Mouse (Mus musculus) limb, embryonic 13.5 days (tissue): ENCODE measurements around the gene Tha1. TPM values are rescaled to one million over a fixed set of nuclear protein-coding genes. Genes with fewer than 3 reads are reported as not detected.
"Not testable (repeated sequence)": the region's sequence is repeated elsewhere in the genome, so short reads cannot be mapped to it uniquely, and the experiment has no call there.

Experiments used
- ATAC-seq: fragments of 200-750 bp; cut with Nextera tagmentation; 2 replicates; pipeline ENCODE4 v1.8.0; 2017; ENCODE audit warnings: low read depth, moderate number of reproducible peaks, moderate TSS enrichment; ENCODE audit not compliant: low FRiP score
- H3K27ac ChIP-seq: fragments of 300-500 bp; sonication (generic); 2 replicates; pipeline ENCODE4 v1.5.1; 2015; ENCODE audit warnings: inconsistent platforms, mild to moderate bottlenecking, moderate library complexity
- H3K27me3 ChIP-seq: fragments of 300-500 bp; sonication (generic); 2 replicates; pipeline ENCODE4 v1.6.1; 2015; ENCODE audit warnings: mild to moderate bottlenecking, inconsistent platforms
- H3K36me3 ChIP-seq: fragments of 300-500 bp; sonication (generic); 2 replicates; pipeline ENCODE4 v1.6.1; 2015; ENCODE audit warnings: inconsistent platforms, mild to moderate bottlenecking, moderate library complexity
- H3K4me1 ChIP-seq: fragments of 300-500 bp; sonication (generic); 2 replicates; pipeline ENCODE4 v1.6.1; 2015; ENCODE audit warnings: inconsistent platforms
- H3K4me2 ChIP-seq: fragments of 300-500 bp; sonication (generic); replicated peaks from 2 replicates; pipeline ENCODE4 v1.6.1; 2015; ENCODE audit warnings: inconsistent platforms, mild to moderate bottlenecking, moderate library complexity
- H3K4me3 ChIP-seq: fragments of 300-500 bp; sonication (generic); 2 replicates; pipeline ENCODE4 v1.5.1; 2015; ENCODE audit warnings: moderate library complexity, mild to moderate bottlenecking, inconsistent platforms
- H3K9ac ChIP-seq: fragments of 300-500 bp; sonication (generic); 2 replicates; pipeline ENCODE4 v1.6.1; 2015; ENCODE audit warnings: mild to moderate bottlenecking, inconsistent platforms
- H3K9me3 ChIP-seq: fragments of 300-500 bp; sonication (generic); 2 replicates; pipeline ENCODE4 v1.6.1; 2016; ENCODE audit warnings: inconsistent platforms
- WGBS: fragments of 180-500 bp; shearing (Covaris S2); methylation state at CpG from one replicate; pipeline ENCODE4 v1.1.7; 2015; 5-methylcytosine and 5-hydroxymethylcytosine counted together
- polyA plus RNA-seq: library from polyadenylated mRNA; unstranded; fragments of >200 nt; fragmentation: Nextera tagmentation; extraction: Ambion mirVana; gene quantifications from 2 replicates; pipeline ENCODE4 v1.2.1, GENCODE M21; 2015

Tha1 gene
- polyA plus RNA-seq, 1 experiment from 2014 or later, result 3.6 TPM

DNA sequence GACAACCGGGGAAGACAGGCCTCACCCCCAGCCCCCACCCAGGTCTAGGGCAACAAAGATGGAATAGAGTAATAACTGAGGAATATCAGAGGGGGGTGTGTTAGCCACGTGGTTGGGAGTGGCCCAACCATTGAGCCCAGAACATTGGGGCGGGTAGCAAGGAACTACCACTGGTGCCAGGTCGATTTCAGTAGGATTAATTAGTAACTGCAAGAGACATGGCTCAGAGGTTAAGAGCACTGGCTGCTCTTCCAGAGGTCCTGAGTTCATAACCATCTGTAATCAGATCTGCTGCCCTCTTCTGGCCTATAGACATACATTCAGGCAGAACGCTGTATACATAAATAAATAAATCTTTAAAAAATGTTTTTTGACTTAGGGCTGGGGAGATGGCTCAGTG, 26.6 kb downstream of the Tha1 start:
- no peak for ATAC-seq
- WGBS, result 67% methylated on average over 5 of the region's 5 CpGs

DNA sequence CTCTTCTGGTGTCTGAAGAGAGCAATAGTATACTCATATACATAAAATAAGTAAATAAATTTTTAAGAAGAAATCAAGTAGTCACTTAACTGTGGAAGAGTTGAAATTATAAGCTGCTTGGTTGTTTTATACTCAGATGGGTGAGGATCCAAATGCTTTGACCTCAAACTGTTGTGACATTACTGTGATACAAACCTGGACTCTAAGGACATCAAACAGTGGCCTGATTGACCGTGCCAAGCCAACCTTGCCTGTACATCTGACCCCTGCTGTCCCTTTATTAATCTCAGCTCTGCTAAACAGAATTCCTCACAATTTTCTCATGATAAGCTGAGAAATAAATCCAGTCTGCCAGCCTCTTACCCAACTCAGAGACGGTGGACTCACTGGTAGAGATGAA, 27.6 kb downstream of the Tha1 start:
- Histone ChIP-seq H3K36me3 (no peaks in the 10 kb centered on the region), H3K4me1 (peaks cover 23% of the 10 kb centered on the region), H3K4me3 (no peak overlapping the region), H3K27me3 (no peaks in the 10 kb centered on the region), H3K9me3 (no peaks in the 10 kb centered on the region), H3K9ac (no peak overlapping the region), H3K4me2 (no peak overlapping the region), H3K27ac (no peak overlapping the region)
- ATAC-seq, result no peak
- 82% methylated on average over 2 of the region's 2 CpGs for WGBS

More for the DNA sequence above, 26.6 kb downstream of the Tha1 start:
- no peak overlapping the region for H3K27ac ChIP-seq
- H3K4me1 ChIP-seq, result peaks cover 28% of the 10 kb centered on the region
- H3K9ac ChIP-seq, result no peak overlapping the region
- H3K9me3 ChIP-seq, result no peaks in the 10 kb centered on the region
- no peak overlapping the region for H3K4me2 ChIP-seq
- H3K4me3 ChIP-seq, result no peak overlapping the region
- H3K36me3 ChIP-seq, result peaks cover 4% of the 10 kb centered on the region; the same call in 1 of the 2 replicates
- no peaks in the 10 kb centered on the region for H3K27me3 ChIP-seq

DNA sequence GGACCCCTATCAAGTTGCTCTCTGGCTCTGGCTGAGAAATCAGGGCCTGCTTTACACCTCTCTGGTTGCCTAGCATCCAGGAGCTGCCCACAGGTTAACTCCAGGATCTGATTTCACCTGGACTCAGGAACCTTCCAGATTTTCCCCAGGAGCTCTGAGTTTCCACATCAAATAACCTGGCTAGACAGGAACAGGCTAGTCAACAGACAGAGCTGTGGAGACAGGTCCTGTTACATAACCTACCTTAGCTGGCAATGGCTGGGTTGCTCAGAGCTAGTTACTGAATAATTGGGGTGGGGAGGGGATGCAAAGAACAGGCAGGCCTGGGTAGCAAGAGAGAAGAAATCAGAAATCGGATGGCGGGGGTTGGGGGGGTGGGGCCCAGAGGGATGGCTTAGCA, 28.3 kb downstream of the Tha1 start:
- H3K4me3 ChIP-seq, result no peak overlapping the region
- no peaks in the 10 kb centered on the region for H3K36me3 ChIP-seq
- no peak overlapping the region for H3K4me2 ChIP-seq
- 84% methylated on average over 2 of the region's 2 CpGs for WGBS
- no peak overlapping the region for H3K9ac ChIP-seq
- no peaks in the 10 kb centered on the region for H3K27me3 ChIP-seq
- no peak for ATAC-seq
- H3K27ac ChIP-seq, result no peak overlapping the region
- H3K9me3 ChIP-seq, result no peaks in the 10 kb centered on the region
- peaks cover 17% of the 10 kb centered on the region for H3K4me1 ChIP-seq

DNA sequence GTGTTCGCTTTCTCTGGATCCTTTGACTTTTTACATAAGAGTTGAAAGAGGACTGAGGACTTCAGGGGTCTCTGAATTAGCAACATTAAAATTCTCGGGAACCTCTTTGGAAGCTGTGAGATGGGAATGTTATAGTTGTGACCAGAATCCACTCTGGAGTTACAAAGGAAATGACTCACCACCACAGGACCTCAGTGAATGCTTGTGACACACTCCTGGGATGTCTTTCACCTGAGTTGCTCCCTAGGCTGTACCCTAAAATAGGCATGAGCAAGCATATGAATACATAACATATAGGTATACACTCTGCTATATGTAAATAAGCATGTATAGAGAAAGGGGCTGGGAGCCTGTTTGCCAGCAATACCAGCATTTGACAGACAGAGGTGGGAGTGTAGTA, 29.8 kb downstream of the Tha1 start:
- Histone ChIP-seq H3K4me1 (peaks cover 13% of the 10 kb centered on the region), H3K36me3 (no peaks in the 10 kb centered on the region), H3K4me3 (no peak overlapping the region), H3K27me3 (no peaks in the 10 kb centered on the region), H3K9ac (no peak overlapping the region), H3K4me2 (no peak overlapping the region), H3K9me3 (no peaks in the 10 kb centered on the region), H3K27ac (no peak overlapping the region)
- ATAC-seq, result no peak
- WGBS, result 77% methylated on average over 2 of the region's 2 CpGs

DNA sequence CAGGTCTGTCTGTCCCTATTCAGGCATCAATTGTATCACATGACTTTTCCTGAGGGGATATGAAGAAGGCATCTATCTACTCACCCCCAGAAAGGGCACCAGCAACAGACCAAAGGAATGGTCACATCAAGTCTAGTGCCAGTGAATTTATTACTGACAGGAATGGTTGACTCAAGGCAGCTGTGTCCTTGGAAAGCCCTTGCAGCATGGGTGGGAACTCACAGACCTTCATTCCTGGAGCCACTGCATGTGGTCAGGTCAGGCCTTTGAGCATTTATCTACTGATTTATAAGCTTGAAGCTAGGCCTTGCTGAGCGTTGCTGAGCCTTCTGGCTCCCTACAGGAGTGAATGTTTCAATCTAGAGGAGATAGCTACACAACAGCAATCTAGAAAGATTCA, 32.4 kb downstream of the Tha1 start:
- Histone ChIP-seq H3K27me3 (no peaks in the 10 kb centered on the region), H3K36me3 (no peaks in the 10 kb centered on the region), H3K4me2 (no peak overlapping the region), H3K9ac (no peak overlapping the region), H3K4me1 (peaks cover 8% of the 10 kb centered on the region; the same call in 1 of the 2 replicates), H3K27ac (no peak overlapping the region), H3K4me3 (no peak overlapping the region), H3K9me3 (no peaks in the 10 kb centered on the region)
- WGBS, result 27% methylated on average over 1 of the region's 1 CpGs
- ATAC-seq, result no peak

DNA sequence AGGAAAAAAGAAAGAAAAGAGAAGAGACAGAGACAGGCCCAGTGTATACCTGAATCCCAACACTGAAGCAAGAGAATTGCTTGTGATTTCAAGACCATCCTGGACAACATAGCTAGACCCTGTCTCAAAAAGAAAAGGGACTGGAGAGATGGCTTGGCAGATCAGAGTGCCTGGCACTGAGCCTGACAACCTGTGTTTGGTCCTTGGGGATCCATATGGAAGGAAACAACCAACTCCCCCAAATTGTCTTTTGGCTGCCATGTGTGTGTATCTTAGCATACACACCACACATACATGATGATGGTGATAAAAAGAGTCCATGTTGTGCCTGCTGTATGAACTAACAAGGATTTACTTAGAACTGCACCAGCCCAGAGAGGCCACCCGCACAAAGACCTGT, 34.3 kb downstream of the Tha1 start:
- WGBS, result 96% methylated on average over 1 of the region's 1 CpGs
- Histone ChIP-seq H3K27ac (no peak overlapping the region), H3K4me3 (no peak overlapping the region), H3K4me1 (peaks cover 8% of the 10 kb centered on the region; the same call in 1 of the 2 replicates), H3K27me3 (no peaks in the 10 kb centered on the region), H3K9me3 (no peaks in the 10 kb centered on the region), H3K36me3 (no peaks in the 10 kb centered on the region), H3K4me2 (no peak overlapping the region), H3K9ac (no peak overlapping the region)
- no peak for ATAC-seq

DNA sequence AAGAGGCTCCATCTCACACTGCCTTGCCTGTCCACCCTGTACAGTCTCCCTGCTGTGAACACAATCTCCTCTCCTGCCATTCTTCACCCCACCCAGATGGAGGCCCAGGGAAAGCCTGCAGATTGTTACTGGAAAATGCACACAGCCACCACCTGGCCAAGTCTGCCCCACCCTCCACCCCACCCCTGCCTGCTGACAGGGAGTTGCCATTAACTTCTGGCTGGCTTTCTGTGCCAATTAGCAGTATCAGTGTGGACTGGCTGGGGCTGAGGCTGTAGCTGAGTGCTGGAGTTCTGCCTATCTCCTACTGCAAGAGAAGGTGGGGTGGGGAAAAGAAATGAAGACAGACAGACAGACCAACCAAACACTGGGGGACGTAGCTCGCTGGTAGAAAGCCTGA, 34.7 kb downstream of the Tha1 start:
- no peak overlapping the region for H3K4me2 ChIP-seq
- no peak overlapping the region for H3K27ac ChIP-seq
- no peaks in the 10 kb centered on the region for H3K36me3 ChIP-seq
- H3K4me1 ChIP-seq, result peaks cover 8% of the 10 kb centered on the region; the same call in 1 of the 2 replicates
- ATAC-seq, result no peak
- H3K27me3 ChIP-seq, result no peaks in the 10 kb centered on the region
- H3K4me3 ChIP-seq, result no peak overlapping the region
- H3K9me3 ChIP-seq, result no peaks in the 10 kb centered on the region
- WGBS, result 47% methylated on average over 2 of the region's 2 CpGs
- H3K9ac ChIP-seq, result no peak overlapping the region

DNA sequence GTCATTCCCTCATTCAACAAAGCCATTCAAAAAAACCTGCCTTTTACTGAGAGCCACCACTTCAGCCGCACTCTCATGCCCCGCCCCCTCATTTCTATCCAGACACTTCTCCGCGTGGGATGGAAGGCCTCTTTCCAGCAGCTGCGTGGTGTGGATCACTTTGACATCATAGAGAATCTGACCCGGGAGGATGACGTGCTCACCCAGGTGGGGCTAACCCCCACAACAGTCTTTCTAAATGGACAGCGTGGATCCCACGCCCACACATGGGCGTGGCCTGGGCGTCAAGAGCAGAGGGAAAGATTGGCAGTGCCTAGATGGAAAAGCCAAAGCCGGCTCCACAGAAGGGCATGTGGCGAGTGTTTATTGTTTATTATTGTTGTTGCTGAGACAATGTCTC, 37.0 kb downstream of the Tha1 start:
- Histone ChIP-seq H3K4me3 (peak overlapping the region; percentile 19; the same call in 1 of the 2 replicates), H3K27me3 (no peaks in the 10 kb centered on the region), H3K4me2 (peak overlapping the region; percentile 54)

DNA sequence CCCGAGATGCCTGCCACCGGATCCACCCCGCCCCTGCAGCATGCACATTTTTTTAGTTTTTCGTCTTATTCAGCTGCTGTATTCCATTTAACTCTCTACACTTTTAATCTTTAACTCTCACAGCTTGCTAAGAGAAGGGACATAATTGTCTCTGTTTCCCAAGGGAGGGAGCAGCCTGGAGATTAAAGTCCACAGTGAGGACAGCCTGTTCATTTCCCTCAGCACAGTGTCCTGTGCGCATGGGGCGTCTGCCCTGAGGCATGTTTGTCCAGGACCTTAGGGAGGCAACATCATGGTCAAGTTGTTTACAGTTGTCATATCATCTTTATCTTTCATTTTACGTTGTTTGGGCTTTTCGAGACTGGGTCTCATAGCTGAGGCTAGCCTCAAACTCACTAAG, 39.2 kb downstream of the Tha1 start:
- Histone ChIP-seq H3K4me3 (no peak overlapping the region), H3K36me3 (no peaks in the 10 kb centered on the region), H3K9me3 (no peaks in the 10 kb centered on the region), H3K4me1 (peaks cover 29% of the 10 kb centered on the region), H3K27ac (no peak overlapping the region), H3K9ac (no peak overlapping the region), H3K27me3 (no peaks in the 10 kb centered on the region), H3K4me2 (no peak overlapping the region)
- WGBS, result 89% methylated on average over 8 of the region's 8 CpGs
- ATAC-seq, result no peak

More for the DNA sequence above, 37.0 kb downstream of the Tha1 start:
- ATAC-seq, result no peak
- Histone ChIP-seq H3K4me1 (peaks cover 14% of the 10 kb centered on the region), H3K36me3 (no peaks in the 10 kb centered on the region), H3K9me3 (no peaks in the 10 kb centered on the region), H3K9ac (no peak overlapping the region), H3K27ac (no peak overlapping the region)
- WGBS, result 31% methylated on average over 13 of the region's 13 CpGs

DNA sequence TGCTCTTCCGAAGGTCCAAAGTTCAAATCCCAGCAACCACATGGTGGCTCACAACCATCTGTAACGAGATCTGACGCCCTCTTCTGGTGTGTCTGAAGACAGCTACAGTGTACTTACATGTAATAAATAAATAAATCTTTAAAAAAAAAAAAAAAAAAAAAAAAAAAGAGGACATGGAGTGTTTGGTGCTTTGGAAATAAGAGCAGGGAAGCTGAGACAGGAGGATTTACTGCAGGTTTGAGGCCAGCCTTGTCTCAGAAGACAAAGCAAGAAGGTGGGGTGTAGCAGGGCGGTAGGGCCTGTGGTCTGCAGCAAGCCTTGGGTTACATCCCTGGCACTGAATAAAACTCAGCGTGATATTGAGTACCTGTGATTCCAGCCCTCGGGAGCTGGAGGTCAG, 39.8 kb downstream of the Tha1 start:
- not testable (repeated sequence) for H3K36me3 ChIP-seq, ATAC-seq, H3K9ac ChIP-seq, H3K4me3 ChIP-seq, H3K9me3 ChIP-seq, H3K27me3 ChIP-seq, H3K4me2 ChIP-seq, H3K27ac ChIP-seq
- 85% methylated on average over 5 of the region's 6 CpGs for WGBS
- peaks cover 33% of the 10 kb centered on the region for H3K4me1 ChIP-seq

DNA sequence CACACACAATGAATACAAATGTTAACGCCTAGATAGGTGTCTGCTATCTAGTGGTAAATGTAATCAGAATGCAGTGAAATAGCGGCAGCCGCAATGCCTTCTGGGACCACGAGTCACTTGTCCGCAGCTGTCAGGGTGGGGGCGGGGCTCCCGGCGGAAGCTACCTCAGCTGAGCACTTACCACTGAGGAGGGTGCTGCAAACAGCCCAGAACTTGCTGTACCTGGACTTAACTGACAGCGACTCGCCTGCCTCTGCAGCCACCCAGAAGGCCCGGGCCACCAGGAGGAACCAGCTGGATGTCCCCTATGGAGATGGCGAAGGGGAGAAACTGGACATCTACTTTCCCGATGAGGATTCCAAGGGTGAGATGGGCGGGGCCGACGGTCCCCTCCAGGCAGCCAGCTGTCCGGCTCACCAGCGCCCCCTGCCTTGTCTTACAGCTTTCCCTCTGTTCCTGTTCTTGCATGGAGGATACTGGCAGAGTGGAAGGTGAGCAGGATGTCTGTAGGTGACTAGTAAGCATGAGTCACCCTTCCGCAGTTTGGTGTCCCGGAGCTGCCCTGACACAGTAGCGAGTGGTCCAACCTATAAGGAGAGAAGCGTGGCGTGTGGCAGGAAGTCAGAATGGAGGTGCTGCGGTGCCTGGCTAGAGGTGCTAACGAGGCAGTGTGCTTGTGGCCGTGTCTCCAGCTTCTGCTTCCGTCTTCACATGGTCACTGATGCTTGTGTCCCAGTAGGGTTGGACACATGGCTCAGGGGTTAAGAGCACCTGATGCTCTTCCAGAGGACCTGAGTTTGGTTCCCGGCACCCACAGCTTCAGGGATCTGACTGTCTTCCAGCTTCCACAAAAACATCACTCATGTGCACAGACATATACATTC, 41.0 kb downstream of the Tha1 start:
- Histone ChIP-seq H3K27me3 (no peaks in the 10 kb centered on the region), H3K9ac (no peak overlapping the region), H3K27ac (no peak overlapping the region), H3K9me3 (no peaks in the 10 kb centered on the region), H3K4me3 (peak overlapping the region; percentile 29), H3K4me2 (peak overlapping the region; percentile 58), H3K4me1 (peaks cover 43% of the 10 kb centered on the region), H3K36me3 (no peaks in the 10 kb centered on the region)
- 21% methylated on average over 28 of the region's 28 CpGs for WGBS
- peak; percentile 16; the same call in 1 of the 2 replicates for ATAC-seq

DNA sequence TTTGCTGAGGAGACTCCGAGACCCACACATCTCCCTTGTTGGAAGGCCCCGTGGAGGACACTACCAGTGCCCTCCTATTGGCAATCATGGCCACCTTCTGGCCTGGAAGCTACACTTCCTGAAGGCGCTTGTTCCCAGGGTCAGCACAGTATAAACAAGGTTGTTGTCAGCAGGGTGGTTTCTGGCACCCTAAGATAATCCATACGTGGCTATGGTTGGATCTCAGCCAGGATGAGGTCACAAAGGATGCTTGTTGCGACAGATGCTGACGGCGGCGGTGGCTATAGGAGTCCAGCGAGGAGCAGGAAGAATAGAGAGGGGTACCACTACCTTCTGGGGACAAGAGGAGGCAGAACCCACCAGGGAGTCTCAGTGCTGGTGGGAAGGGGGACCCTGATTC, 42.9 kb downstream of the Tha1 start:
- WGBS, result 73% methylated on average over 9 of the region's 9 CpGs
- Histone ChIP-seq H3K36me3 (no peaks in the 10 kb centered on the region), H3K9ac (peak overlapping the region; percentile 13; the same call in 1 of the 2 replicates), H3K4me3 (no peak overlapping the region), H3K27me3 (no peaks in the 10 kb centered on the region), H3K27ac (peak overlapping the region; percentile 22; the same call in 1 of the 2 replicates), H3K4me2 (no peak overlapping the region), H3K9me3 (no peaks in the 10 kb centered on the region), H3K4me1 (peaks cover 54% of the 10 kb centered on the region)
- ATAC-seq, result no peak
